Mouse (Mus musculus): ENCODE data around the gene Abat. TPM values are rescaled to one million over a fixed set of nuclear protein-coding genes. Genes with fewer than 3 reads are reported as not detected.
A peak's percentile ranks its signal among the peaks of the same experiment; 100 is the strongest.

Gene Abat
- polyA plus RNA-seq, 1 experiment: 5.1 TPM

DNA sequence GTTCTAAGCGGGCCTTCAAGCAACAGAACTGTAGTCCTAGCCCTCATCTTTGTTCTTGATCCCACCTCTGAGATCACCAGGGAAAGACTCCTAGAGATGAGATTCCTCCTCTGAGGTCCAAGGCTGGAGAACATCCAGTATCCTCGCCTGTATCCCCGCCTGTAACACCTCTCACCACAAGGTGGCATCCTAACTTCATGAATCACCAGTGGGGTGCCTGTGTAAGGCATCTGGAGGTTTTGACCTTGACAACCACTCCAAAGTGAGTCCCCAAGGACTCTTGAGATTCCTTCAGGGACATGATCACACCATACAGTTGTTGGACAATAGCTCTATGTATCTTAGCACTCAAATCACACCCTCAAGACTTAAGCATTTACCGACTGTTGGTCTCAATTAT is 19.0 kb upstream of the Abat start:
- WGBS: 22% methylated on average over 4 of the region's 4 CpGs
- Histone ChIP-seq H3K27ac (ENCODE audit: insufficient read depth, low read length) (no peak overlapping the region), H3K27me3 (ENCODE audit: control insufficient read depth, insufficient read depth, low read length) (no peaks in the 10 kb centered on the region), H3K36me3 (ENCODE audit: control insufficient read depth, insufficient read depth, low read length) (no peaks in the 10 kb centered on the region), H3K4me3 (ENCODE audit: extremely low read depth, insufficient read depth, insufficient read length) (no peak overlapping the region), H3K4me1 (ENCODE audit: control insufficient read depth, insufficient read depth, insufficient read length) (no peaks in the 10 kb centered on the region)
- no peak for TF ChIP-seq POLR2A (IDR thresholded peaks at IDR 0.05; ENCODE audit: low read depth, low read length)
- peak; percentile 73; the same call in 1 of the 2 replicates for TF ChIP-seq CTCF (IDR thresholded peaks at IDR 0.05; ENCODE audit: extremely low read depth, insufficient read depth, insufficient read length, insufficient replicate concordance)
- DNase-seq (ENCODE audit: low read depth in 1 of 2, low spot score in 2 of 2): peak; percentile 29 to 40

DNA sequence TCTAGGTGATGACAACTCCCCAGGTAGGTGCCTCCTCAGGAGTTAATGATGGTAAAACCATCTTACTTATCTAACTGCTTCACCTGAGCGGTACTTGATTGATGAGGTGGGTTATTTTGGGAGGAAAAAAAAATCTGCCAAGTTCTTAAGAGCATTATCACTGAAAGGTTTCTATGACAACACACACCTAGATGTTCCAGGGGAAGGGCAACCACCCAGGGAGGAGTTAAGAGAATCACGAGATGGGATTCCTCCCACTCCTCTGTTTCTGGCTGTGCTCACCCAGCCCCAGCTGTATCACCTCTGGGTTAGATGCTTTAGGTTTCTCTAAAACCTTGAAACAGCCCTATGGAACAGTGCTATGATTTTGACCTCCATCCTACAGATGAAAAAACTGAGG is 16.3 kb upstream of the Abat start:
- 74% methylated on average over 2 of the region's 2 CpGs for WGBS

DNA sequence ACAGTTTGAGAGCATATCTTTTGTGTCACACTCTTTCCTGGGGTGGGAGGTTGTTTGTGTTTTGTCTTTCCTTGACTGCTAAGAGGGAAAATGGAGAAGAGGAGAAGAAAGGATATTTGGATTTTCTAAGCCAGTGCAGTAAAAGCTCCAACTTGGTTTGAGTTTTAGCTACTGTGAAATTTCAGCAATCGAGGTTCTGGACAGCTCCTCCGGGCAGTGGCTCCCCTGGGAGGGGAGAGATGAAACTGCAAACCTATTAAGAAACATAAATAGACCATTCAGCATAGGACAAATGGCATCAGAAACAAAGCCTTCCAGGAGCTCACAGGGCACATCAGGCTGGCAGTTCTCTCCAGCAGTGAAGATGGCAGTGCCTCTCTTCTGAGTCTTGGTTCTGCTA is 9.0 kb upstream of the Abat start:
- H3K4me1 ChIP-seq (ENCODE audit: control insufficient read depth, insufficient read depth, insufficient read length): no peaks in the 10 kb centered on the region
- H3K4me3 ChIP-seq (ENCODE audit: extremely low read depth, insufficient read depth, insufficient read length): no peak overlapping the region
- 43% methylated on average over 2 of the region's 2 CpGs for WGBS
- H3K27me3 ChIP-seq (ENCODE audit: control insufficient read depth, insufficient read depth, low read length): no peaks in the 10 kb centered on the region
- TF ChIP-seq POLR2A (IDR thresholded peaks at IDR 0.05; ENCODE audit: low read depth, low read length) (no peak), CTCF (IDR thresholded peaks at IDR 0.05; ENCODE audit: extremely low read depth, insufficient read depth, insufficient read length, insufficient replicate concordance) (no peak)
- DNase-seq (ENCODE audit: low read depth in 1 of 2, low spot score in 2 of 2): no peak
- no peaks in the 10 kb centered on the region for H3K36me3 ChIP-seq (ENCODE audit: control insufficient read depth, insufficient read depth, low read length)
- H3K27ac ChIP-seq (ENCODE audit: insufficient read depth, low read length): no peak overlapping the region

More for the DNA sequence above, 16.3 kb upstream of the Abat start:
- no peak overlapping the region for H3K4me3 ChIP-seq (ENCODE audit: extremely low read depth, insufficient read depth, insufficient read length)
- H3K27me3 ChIP-seq (ENCODE audit: control insufficient read depth, insufficient read depth, low read length): no peaks in the 10 kb centered on the region
- no peak for TF ChIP-seq CTCF (IDR thresholded peaks at IDR 0.05; ENCODE audit: extremely low read depth, insufficient read depth, insufficient read length, insufficient replicate concordance)
- no peak for TF ChIP-seq POLR2A (IDR thresholded peaks at IDR 0.05; ENCODE audit: low read depth, low read length)
- H3K27ac ChIP-seq (ENCODE audit: insufficient read depth, low read length): no peak overlapping the region
- no peak for DNase-seq (ENCODE audit: low read depth in 1 of 2, low spot score in 2 of 2)
- H3K36me3 ChIP-seq (ENCODE audit: control insufficient read depth, insufficient read depth, low read length): no peaks in the 10 kb centered on the region
- H3K4me1 ChIP-seq (ENCODE audit: control insufficient read depth, insufficient read depth, insufficient read length): no peaks in the 10 kb centered on the region

DNA sequence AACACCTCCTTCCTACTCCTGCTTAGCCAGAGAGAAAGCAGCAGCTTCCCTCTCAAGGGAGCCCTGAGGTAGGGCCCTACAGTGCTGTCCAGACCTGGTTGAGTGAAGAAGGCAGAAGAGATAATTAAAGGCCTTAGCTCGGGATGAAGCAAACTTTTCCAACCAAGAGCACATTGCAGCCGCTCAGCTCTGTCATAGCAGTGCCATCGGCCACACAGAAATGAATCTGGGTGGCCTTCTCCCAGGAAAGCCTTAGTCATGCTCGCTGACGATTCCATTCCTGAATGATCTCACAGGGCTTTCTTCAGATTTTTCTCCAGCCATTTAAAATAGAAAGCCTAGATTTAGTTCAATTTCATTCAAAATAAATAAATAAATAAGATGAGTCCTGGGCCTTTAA is 3.3 kb upstream of the Abat start:
- H3K4me1 ChIP-seq (ENCODE audit: control insufficient read depth, insufficient read depth, insufficient read length): peaks cover 4% of the 10 kb centered on the region; the same call in 1 of the 2 replicates
- peaks cover 7% of the 10 kb centered on the region for H3K27me3 ChIP-seq (ENCODE audit: control insufficient read depth, insufficient read depth, low read length)
- 78% methylated on average over 5 of the region's 5 CpGs for WGBS
- H3K4me3 ChIP-seq (ENCODE audit: extremely low read depth, insufficient read depth, insufficient read length): no peak overlapping the region
- DNase-seq (ENCODE audit: low read depth in 1 of 2, low spot score in 2 of 2): no peak
- H3K27ac ChIP-seq (ENCODE audit: insufficient read depth, low read length): no peak overlapping the region
- H3K36me3 ChIP-seq (ENCODE audit: control insufficient read depth, insufficient read depth, low read length): no peaks in the 10 kb centered on the region
- TF ChIP-seq POLR2A (IDR thresholded peaks at IDR 0.05; ENCODE audit: low read depth, low read length): no peak
- TF ChIP-seq CTCF (IDR thresholded peaks at IDR 0.05; ENCODE audit: extremely low read depth, insufficient read depth, insufficient read length, insufficient replicate concordance): no peak

DNA sequence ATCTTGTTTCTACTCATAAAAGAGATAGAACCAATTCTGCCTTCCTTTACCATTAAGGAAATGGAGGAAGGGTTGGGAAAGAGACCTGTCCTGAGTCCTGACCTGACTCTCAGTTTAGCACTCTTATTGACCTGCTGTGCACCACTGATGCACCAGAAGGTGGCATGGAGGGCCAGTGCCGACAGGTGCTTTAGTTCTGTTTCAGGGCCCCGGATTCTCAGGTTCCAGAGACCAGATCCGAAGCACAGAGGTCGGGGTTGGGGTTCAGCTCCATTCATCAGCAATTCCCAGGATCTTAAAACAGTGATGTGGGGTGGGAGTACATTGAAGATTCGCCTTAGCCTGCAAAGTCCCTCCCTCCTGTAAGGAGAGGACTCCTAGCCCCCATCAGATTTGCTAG is 399 bp upstream of the Abat start:
- WGBS: 8% methylated on average over 5 of the region's 5 CpGs
- no peak for DNase-seq (ENCODE audit: low read depth in 1 of 2, low spot score in 2 of 2)
- no peak overlapping the region for H3K4me3 ChIP-seq (ENCODE audit: extremely low read depth, insufficient read depth, insufficient read length)

GRCm38 (mm10) chr16:8514180-8514579 is 951 bp downstream of the Abat start:
- Histone ChIP-seq H3K27ac (ENCODE audit: insufficient read depth, low read length) (no peak overlapping the region), H3K27me3 (ENCODE audit: control insufficient read depth, insufficient read depth, low read length) (peaks cover 7% of the 10 kb centered on the region), H3K4me1 (ENCODE audit: control insufficient read depth, insufficient read depth, insufficient read length) (peaks cover 4% of the 10 kb centered on the region; the same call in 1 of the 2 replicates), H3K36me3 (ENCODE audit: control insufficient read depth, insufficient read depth, low read length) (no peaks in the 10 kb centered on the region), H3K4me3 (ENCODE audit: extremely low read depth, insufficient read depth, insufficient read length) (no peak overlapping the region)
- no peak for TF ChIP-seq CTCF (IDR thresholded peaks at IDR 0.05; ENCODE audit: extremely low read depth, insufficient read depth, insufficient read length, insufficient replicate concordance)
- no peak for TF ChIP-seq POLR2A (IDR thresholded peaks at IDR 0.05; ENCODE audit: low read depth, low read length)
- DNase-seq (ENCODE audit: low read depth in 1 of 2, low spot score in 2 of 2): no peak
- WGBS: 75% methylated on average over 4 of the region's 4 CpGs

More for the DNA sequence above, 399 bp upstream of the Abat start:
- Histone ChIP-seq H3K36me3 (ENCODE audit: control insufficient read depth, insufficient read depth, low read length) (no peaks in the 10 kb centered on the region), H3K4me1 (ENCODE audit: control insufficient read depth, insufficient read depth, insufficient read length) (peaks cover 4% of the 10 kb centered on the region; the same call in 1 of the 2 replicates), H3K27ac (ENCODE audit: insufficient read depth, low read length) (no peak overlapping the region), H3K27me3 (ENCODE audit: control insufficient read depth, insufficient read depth, low read length) (peaks cover 7% of the 10 kb centered on the region)
- TF ChIP-seq CTCF (IDR thresholded peaks at IDR 0.05; ENCODE audit: extremely low read depth, insufficient read depth, insufficient read length, insufficient replicate concordance) (no peak), POLR2A (IDR thresholded peaks at IDR 0.05; ENCODE audit: low read depth, low read length) (no peak)

GRCm38 (mm10) chr16:8520525-8520924 is 7.3 kb downstream of the Abat start:
- TF ChIP-seq POLR2A (IDR thresholded peaks at IDR 0.05; ENCODE audit: low read depth, low read length) (no peak), CTCF (IDR thresholded peaks at IDR 0.05; ENCODE audit: extremely low read depth, insufficient read depth, insufficient read length, insufficient replicate concordance) (no peak)
- WGBS: 89% methylated on average over 5 of the region's 5 CpGs
- H3K4me3 ChIP-seq (ENCODE audit: extremely low read depth, insufficient read depth, insufficient read length): no peak overlapping the region
- no peaks in the 10 kb centered on the region for H3K36me3 ChIP-seq (ENCODE audit: control insufficient read depth, insufficient read depth, low read length)
- H3K27me3 ChIP-seq (ENCODE audit: control insufficient read depth, insufficient read depth, low read length): no peaks in the 10 kb centered on the region
- DNase-seq (ENCODE audit: low read depth in 1 of 2, low spot score in 2 of 2): no peak
- no peaks in the 10 kb centered on the region for H3K4me1 ChIP-seq (ENCODE audit: control insufficient read depth, insufficient read depth, insufficient read length)
- H3K27ac ChIP-seq (ENCODE audit: insufficient read depth, low read length): no peak overlapping the region

All from spleen, adult 2 months (tissue).